Mouse (Mus musculus): ENCODE data around the gene Dnajb2.

GRCm38 (mm10) chr1:75208967-75209678 is 27.1 kb upstream of the Dnajb2 start:
- TF ChIP-seq POLR2A (IDR thresholded peaks at IDR 0.05; ENCODE audit: insufficient read depth, low read length), result no peak
- TF ChIP-seq EP300 (IDR thresholded peaks at IDR 0.05; ENCODE audit: insufficient read depth, low read depth, low read length), result no peak
